Mouse (Mus musculus) adrenal gland, postnatal 10 days (tissue): ENCODE measurements around the gene Nisch. TPM values are rescaled to one million over a fixed set of nuclear protein-coding genes. Genes with fewer than 3 reads are reported as not detected.

Experiments
- DNase-seq: peaks from one replicate; pipeline ENCODE4 v3.0.0; 2021; ENCODE audit warnings: mixed read lengths
- long read RNA-seq, 2 experiments: library from polyadenylated mRNA; stranded (forward); transcript quantifications; one replicate each; pipeline ENCODE4 v2.0.0; 2021
- total RNA-seq, 2 experiments: library from RNA; stranded (reverse); gene quantifications; 2 replicates each; pipeline ENCODE4 v1.2.3; 2021

The Nisch gene
- total RNA-seq, result 100 to 1,000 TPM; 224 to 328 TPM
- long read RNA-seq, experiment 1, full-length matches to known transcripts, result 55 of 166 reads
- long read RNA-seq, experiment 1, partial matches to known transcripts, result 56 of 166 reads
- long read RNA-seq, experiment 1, other reads (novel, unspliced or antisense), result 55 of 166 reads
- long read RNA-seq, experiment 2, full-length matches to known transcripts, result 65 of 191 reads
- long read RNA-seq, experiment 2, partial matches to known transcripts, result 21 of 191 reads
- long read RNA-seq, experiment 2, other reads (novel, unspliced or antisense), result 105 of 191 reads

GRCm38 (mm10) chr14:31216846-31217245 is at the start of gene Nisch:
Gene Nisch (minus strand): TSS chr14:31216946.
- no peak for DNase-seq

DNA sequence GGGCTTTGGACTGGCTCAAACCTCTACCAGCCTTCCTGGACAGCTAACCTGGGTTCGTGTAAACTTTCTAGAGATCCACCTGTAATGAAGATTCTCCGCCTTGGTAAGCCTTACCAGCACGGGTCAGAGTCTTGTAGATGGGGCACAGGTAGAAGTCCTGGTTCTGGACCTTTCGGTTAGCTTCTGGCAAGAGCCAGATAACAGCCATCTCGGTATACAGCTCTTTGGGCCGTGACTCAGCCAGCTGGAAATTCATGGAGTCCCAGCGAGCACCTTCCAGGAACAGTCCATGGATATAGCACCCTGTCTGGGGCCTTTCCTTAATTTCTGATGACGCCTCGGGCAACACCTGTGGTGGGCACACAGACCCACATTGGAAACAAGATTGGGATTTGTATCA is 44.2 kb upstream of the Nisch start:
- DNase-seq, result no peak

DNA sequence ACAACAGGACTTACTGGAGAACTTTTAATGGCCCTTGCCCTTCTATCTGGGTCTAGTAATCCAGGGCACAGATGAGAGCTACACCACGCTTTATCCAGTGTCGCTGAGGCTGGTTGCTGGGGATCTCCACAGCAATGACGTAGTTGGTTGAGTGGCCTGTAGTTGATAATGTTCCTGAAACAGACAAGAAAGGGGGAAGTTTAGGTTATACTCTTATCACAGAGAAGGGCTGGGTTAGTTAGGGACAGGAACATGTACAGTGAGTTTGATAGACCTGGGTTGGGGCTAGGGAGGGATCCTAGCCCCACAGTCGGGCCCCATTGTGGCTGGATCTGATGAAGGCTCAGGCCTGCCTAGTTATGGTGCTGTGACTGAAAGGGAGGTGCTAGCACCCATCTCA is 43.6 kb upstream of the Nisch start:
- DNase-seq, result no peak

- DNase-seq, result no peak
Measured at GRCm38 (mm10) chr14:31258476-31259050, 41.8 kb upstream of the Nisch start.

DNA sequence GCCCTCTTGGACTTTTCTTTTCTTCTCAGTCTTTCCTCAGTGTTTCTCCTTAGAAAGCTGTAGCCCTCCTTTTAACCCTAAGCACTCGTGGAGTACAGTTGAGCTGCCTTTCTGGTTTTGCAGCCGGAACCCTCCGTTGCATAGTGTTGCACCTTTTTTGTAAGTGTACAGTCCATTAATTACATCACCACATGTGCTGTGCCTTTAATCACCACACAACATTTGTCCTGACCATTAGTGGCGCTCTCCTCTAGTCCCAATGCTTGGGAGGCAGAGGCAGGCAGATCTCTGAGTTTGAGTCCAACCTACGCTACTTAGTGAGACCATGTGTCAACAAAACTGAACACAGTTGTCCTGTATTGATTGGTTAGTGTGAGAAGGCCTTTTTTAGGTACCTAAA is 35.3 kb upstream of the Nisch start:
- no peak for DNase-seq

GRCm38 (mm10) chr14:31251626-31252025 is 34.9 kb upstream of the Nisch start:
- DNase-seq, result no peak

- peak; percentile 98 for DNase-seq
Measured at GRCm38 (mm10) chr14:31251084-31251604, 34.4 kb upstream of the Nisch start, which contains the start of the genes Phf7 and Bap1. Gene Phf7 (minus strand): TSS chr14:31251317. Gene Bap1 (plus strand): TSS chr14:31251450.

DNA sequence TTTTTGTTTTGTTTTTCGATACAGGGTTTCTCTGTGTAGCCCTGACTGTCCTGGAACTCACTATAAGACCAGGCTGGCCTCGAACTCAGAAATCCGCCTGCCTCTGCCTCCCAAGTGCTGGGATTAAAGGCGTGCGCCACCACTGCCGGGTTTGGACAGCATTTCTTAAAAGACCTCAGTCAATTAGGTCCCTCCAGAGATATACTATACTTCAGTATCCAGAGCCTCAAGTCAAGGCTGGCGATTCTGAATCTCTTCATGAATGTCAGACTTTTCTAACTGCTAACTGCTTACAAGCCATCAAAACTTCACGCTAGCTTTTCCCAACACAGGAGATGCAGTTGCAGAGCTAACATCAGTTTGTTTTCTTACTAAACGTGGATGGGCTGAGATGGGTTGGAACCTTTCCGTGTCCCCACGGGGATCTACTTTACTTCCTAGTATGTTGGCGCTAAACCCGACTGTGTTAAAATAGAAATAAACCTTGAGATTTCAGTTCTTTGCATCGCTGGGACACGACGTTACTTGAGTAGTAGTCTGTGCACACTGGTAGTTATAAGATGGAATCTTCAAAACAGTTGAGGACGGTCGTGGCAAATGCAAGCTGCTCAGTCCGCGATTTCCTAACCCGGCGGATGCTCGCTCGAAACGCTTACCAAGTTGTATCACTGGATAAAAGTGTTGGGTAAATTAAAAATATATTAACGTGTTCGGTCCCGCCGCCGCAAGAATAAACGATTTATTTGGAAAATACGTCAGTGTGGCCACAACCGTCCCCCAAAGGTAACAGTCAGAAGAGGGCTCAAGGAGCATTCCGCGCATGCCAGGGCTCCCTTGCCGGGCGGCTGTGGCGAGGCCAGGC is 33.7 kb upstream of the Nisch start:
- DNase-seq, result no peak

GRCm38 (mm10) chr14:31248396-31248795 is 31.6 kb upstream of the Nisch start:
- no peak for DNase-seq

GRCm38 (mm10) chr14:31245946-31246345 is 29.2 kb upstream of the Nisch start:
- no peak for DNase-seq

DNA sequence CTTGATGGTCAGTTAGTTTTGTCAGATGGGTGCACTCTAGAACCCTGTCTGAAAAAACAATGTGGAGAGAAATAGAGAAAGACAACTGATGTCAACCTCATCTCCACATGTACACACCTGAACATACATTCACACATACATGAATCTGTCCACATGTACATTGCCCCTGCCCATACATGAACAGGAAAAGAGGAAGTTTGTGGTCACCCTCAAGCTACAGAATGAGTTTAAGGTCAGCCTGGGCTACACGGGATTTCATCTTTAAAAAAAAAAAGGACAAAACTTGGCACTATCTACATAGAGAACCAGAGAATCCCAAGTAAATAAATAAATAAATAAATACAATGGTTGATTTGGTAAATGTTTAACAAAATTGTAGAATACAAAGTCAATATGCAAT is 28.0 kb upstream of the Nisch start:
- no peak for DNase-seq

DNA sequence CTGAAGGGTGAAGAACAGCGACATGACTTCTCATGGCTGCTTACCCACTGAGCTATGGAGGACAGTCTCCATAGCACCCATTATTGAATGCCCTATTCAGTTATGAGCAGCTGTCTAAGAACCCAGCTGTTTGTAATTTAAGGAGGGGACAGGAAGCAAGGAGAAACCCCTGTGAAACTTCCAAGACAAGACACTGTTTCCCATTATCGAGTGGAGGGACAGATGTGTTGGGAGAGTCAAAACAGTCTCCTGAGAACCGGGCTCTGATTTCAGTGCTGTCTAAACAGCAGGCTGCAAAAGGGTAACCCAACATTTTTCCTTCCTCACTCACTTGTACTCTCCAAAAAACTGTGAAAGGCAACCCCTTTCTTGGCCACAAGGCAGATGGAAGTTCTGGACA is 23.8 kb upstream of the Nisch start:
- no peak for DNase-seq

GRCm38 (mm10) chr14:31237101-31237882 is 20.5 kb upstream of the Nisch start:
- peak; percentile 53 for DNase-seq

GRCm38 (mm10) chr14:31233996-31234591 is 17.3 kb upstream of the Nisch start:
- peak; percentile 91 for DNase-seq

GRCm38 (mm10) chr14:31233070-31233995 is 16.6 kb upstream of the Nisch start:
- peak; percentile 40 for DNase-seq

DNA sequence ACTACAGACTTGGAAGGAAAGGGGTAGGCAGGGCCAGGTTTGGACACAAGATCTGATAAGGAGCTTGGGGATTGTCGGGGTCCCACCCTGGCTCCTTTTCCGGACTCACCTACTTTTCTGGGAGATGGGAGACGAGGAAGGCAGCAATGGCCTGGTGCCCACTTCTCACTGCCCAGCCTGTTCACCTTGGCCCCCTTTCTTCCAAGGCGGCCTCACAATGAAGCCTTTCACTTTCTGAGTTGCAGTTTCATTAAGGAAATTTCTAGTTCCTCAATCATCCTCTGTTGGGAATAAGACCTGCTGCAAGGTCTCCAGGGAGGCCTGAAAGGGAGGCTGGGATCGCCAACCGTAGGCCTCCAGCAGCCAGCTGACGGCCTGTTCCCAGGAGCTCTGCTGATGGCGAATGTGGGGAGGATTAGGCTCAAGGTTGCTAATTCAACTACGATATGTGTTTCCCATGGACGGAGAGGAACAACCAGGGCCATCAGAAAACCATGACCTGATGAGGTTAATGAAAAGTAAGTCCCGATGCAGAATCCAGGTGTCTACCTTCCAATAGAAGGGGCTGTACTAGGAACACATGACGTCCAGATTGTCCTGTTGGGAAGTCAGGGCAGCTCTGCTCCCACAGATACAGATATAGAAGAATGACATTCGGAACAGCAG is 15.8 kb upstream of the Nisch start:
- DNase-seq, result peak; percentile 55

DNA sequence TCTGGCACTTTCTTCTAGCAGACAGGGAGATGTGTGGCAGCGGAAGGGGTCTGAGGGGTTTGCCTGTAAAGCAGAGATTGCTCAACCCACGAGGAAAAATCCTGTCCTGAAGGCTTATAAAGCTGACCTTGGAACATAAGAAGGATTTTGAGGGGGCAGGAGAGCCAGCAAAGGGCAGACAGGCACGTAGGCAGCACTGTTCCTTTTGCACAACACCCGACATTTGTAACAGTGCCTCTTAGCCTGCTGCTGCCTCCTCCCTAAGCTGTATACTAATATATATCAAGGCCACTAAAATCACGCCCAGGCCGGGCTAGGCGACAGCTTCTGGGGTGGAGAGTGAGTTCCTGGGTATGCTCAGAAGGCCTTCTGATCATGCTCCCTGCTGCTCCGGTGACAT is 13.7 kb upstream of the Nisch start:
- DNase-seq, result peak; percentile 41

- peak; percentile 44 for DNase-seq
Measured at GRCm38 (mm10) chr14:31228234-31228633, 11.5 kb upstream of the Nisch start.

GRCm38 (mm10) chr14:31226978-31227377 is 10.2 kb upstream of the Nisch start:
- DNase-seq, result peak; percentile 31

DNA sequence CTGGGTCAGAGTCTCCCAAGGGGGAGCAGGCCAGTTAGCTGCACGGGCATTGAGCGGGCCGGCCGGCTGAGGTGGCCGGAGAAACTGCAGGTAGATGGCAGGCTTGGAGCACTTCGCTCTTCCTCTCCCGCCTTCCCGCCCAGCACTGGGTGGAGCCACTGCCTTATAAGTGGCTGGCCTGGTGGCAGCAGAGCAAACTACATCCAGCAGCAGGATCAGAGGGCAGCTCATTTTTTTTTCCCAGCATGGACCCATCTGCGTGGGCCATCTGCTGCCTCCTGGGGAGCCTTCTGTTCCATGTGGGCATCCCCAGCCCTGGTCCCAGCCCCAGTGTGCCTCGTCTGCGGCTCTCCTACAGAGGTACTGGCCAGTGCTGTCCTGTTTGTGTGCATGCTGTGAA is 920 bp upstream of the Nisch start, which contains the start of gene Sema3g:
Gene Sema3g, plus strand, starts transcription at position 195 of the 400 bp plus-strand sequence.
- DNase-seq, result peak; percentile 78
